Mouse (Mus musculus) kidney, adult 2 months (tissue): ENCODE data around the gene Tra2b. TPM values are rescaled to one million over a fixed set of nuclear protein-coding genes. Genes with fewer than 3 reads are reported as not detected.
"Not testable (repeated sequence)": the region's sequence is repeated elsewhere in the genome, so short reads cannot be mapped to it uniquely, and the experiment has no call there.

Source experiments
- DNase-seq: peaks from one replicate; pipeline ENCODE4 v3.0.0; 2021
- H3K27ac ChIP-seq: fragments of 200-500 bp; 2 replicates; pipeline ENCODE4 v1.5.1; 2012; ENCODE audit warnings: low read depth, low read length, control low read depth, inconsistent platforms; ENCODE audit not compliant: insufficient read depth
- H3K27me3 ChIP-seq: fragments of 200-500 bp; replicated peaks from 2 replicates; pipeline ENCODE4 v1.6.1; 2012; ENCODE audit warnings: mild to moderate bottlenecking, moderate library complexity, low read length, inconsistent platforms; ENCODE audit not compliant: control insufficient read depth, insufficient read depth
- H3K36me3 ChIP-seq: fragments of 200-500 bp; 2 replicates; pipeline ENCODE4 v1.6.1; 2012; ENCODE audit warnings: mild to moderate bottlenecking, moderate library complexity, low read length, inconsistent platforms; ENCODE audit not compliant: control insufficient read depth, insufficient read depth
- H3K4me1 ChIP-seq: fragments of 200-500 bp; 2 replicates; pipeline ENCODE4 v1.6.1; 2011; ENCODE audit warnings: low read length; ENCODE audit not compliant: control insufficient read depth, insufficient read depth
- H3K4me3 ChIP-seq: fragments of 200-500 bp; 2 replicates; pipeline ENCODE4 v1.5.1; 2011; ENCODE audit warnings: mild to moderate bottlenecking, low read depth, low read length, control low read depth; ENCODE audit not compliant: insufficient read depth
- CTCF ChIP-seq: fragments of 200-500 bp; conservative IDR thresholded peaks from 2 replicates; pipeline ENCODE4 v1.5.1; 2011; ENCODE audit warnings: low read depth, mild to moderate bottlenecking, control low read depth, low read length, moderate library complexity, mixed read lengths; ENCODE audit not compliant: insufficient read depth, insufficient read length
- POLR2A ChIP-seq: fragments of 200-500 bp; IDR thresholded peaks from one replicate; pipeline ENCODE4 v1.6.1; 2011; ENCODE audit warnings: low read depth, low read length, control low read depth
- WGBS: fragments of 180-500 bp; shearing (Covaris S2); methylation state at CpG from one replicate; pipeline ENCODE4 v1.1.7; 2018; 5-methylcytosine and 5-hydroxymethylcytosine counted together
- polyA plus RNA-seq: library from polyadenylated mRNA; depleted of rRNA; stranded (reverse); fragments of >200 nt; gene quantifications from 2 replicates; pipeline ENCODE4 v1.2.3, GENCODE M21; 2012

Gene Tra2b
- polyA plus RNA-seq, 1 experiment = 29.1 TPM

GRCm38 (mm10) chr16:22242239-22242866 is 23.5 kb downstream of the Tra2b start:
- Histone ChIP-seq H3K4me3 (no peak overlapping the region), H3K4me1 (no peaks in the 10 kb centered on the region), H3K36me3 (peaks cover 16% of the 10 kb centered on the region), H3K27me3 (no peaks in the 10 kb centered on the region), H3K27ac (no peak overlapping the region)
- no peak for DNase-seq
- WGBS = 93% methylated on average over 2 of the region's 2 CpGs
- TF ChIP-seq CTCF = no peak
- no peak for TF ChIP-seq POLR2A

- DNase-seq = peak; percentile 50
- 77% methylated on average over 6 of the region's 6 CpGs for WGBS
- Histone ChIP-seq H3K4me3 (no peak overlapping the region), H3K27me3 (no peaks in the 10 kb centered on the region), H3K4me1 (no peaks in the 10 kb centered on the region), H3K36me3 (peaks cover 13% of the 10 kb centered on the region), H3K27ac (no peak overlapping the region)
- no peak for TF ChIP-seq CTCF
- TF ChIP-seq POLR2A = no peak
These were observed 24.2 kb downstream of the Tra2b start for GRCm38 (mm10) chr16:22241376-22242238.

DNA sequence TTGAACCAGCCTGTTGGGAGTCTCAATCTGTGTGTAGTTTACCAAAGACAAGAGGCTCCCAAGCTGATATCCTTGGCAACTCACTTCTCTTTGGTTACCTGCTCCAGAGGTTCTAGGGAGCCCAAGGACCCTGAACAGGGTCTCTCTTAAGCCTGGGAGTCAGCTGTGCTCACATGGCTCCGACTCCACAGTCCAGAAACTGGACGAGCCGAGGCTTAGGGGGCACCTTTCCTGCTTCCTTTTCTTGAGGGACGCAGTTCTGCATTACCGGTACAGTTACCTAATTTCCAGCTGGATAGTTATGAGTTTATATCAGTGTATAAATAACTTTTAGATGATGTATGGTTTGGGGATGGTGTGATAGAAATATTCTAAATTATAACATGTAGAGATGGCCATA is 24.9 kb downstream of the Tra2b start:
- no peaks in the 10 kb centered on the region for H3K27me3 ChIP-seq

DNA sequence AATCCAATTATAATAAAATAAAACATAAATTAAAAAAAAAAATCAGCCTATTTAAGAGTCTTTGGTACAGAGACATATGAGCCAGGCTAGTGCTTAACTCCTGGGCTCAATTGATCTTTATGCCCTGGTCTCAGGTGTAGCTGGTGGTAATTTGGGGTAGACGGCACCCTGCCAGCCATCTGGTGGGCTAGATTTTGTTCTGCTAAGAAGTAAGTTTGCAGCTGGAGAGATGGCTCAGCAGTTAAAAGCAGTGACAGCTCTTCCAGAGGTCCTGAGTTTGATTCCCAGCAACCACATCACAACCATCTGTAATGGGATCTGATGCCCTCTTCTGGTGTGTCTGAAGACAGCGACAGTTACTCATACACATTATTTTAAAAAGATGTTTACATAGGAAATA is 25.8 kb downstream of the Tra2b start:
- DNase-seq = no peak
- Histone ChIP-seq H3K36me3 (peaks cover 10% of the 10 kb centered on the region), H3K27ac (no peak overlapping the region), H3K27me3 (no peaks in the 10 kb centered on the region), H3K4me3 (no peak overlapping the region), H3K4me1 (no peaks in the 10 kb centered on the region)
- 91% methylated on average over 2 of the region's 2 CpGs for WGBS
- no peak for TF ChIP-seq CTCF
- TF ChIP-seq POLR2A = no peak

More for the DNA sequence above, 24.9 kb downstream of the Tra2b start:
- DNase-seq = no peak
- 89% methylated on average over 5 of the region's 5 CpGs for WGBS
- peaks cover 13% of the 10 kb centered on the region for H3K36me3 ChIP-seq
- H3K27ac ChIP-seq = no peak overlapping the region
- H3K4me1 ChIP-seq = no peaks in the 10 kb centered on the region
- H3K4me3 ChIP-seq = no peak overlapping the region
- TF ChIP-seq POLR2A = no peak
- no peak for TF ChIP-seq CTCF

DNA sequence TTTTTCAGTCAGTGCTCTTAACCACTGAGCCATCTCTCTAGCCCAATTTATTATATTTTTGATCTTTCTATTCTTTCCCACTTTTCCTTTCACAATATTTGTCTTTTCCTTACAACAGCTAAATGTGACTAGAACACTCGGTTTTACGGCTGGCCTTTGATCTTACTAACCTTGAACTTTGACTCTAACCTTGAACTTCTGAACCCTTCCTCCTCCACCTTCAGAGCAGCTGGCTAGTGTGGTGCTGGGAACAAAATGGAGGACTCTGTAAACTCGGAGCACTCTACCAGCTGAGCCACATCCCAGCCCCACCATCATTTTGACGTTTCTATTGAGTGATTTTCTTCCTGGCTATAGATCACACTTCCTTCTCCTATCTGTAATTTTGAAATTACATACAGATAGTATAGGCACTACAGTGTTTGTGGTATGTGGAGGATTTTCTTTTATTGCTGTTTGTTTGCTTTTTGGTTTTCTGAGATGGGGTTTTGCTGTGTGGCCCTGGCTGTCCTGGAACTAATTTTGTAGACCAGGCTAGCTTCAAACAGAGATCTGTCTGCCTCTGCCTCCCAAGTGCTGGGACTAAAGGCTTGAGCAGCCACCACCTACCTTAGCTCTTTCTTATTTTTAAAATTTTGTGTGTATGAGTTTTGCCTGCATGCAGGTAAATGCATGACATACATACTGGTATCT is 26.7 kb downstream of the Tra2b start:
- TF ChIP-seq POLR2A (no peak), CTCF (no peak)
- H3K36me3 ChIP-seq = peaks cover 6% of the 10 kb centered on the region; the same call in 1 of the 2 replicates
- H3K27ac ChIP-seq = no peak overlapping the region
- no peaks in the 10 kb centered on the region for H3K27me3 ChIP-seq
- H3K4me1 ChIP-seq = no peaks in the 10 kb centered on the region
- DNase-seq = no peak
- H3K4me3 ChIP-seq = no peak overlapping the region
- 54% methylated on average over 4 of the region's 4 CpGs for WGBS

DNA sequence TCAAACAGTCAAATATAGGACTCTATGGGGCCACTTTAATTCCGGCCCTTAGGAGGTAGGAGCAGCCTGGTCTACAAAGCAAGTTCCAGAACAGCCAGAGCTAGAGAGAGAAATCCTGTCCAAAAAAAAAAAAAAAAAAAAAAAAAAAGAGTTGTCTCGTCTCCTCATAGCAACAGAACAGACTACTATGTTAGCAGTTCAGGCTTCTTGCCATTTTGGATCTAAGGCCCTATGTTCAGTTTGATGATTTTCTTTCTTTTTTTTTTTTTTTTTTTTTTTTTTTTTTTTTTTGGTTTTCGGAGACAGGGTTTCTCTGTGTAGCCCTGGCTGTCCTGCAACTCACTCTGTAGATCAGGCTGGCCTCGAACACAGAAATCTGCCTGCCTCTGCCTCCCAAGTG is 27.4 kb downstream of the Tra2b start:
- H3K27me3 ChIP-seq, H3K4me3 ChIP-seq, H3K27ac ChIP-seq, H3K36me3 ChIP-seq, H3K4me1 ChIP-seq, DNase-seq: not testable (repeated sequence)
- WGBS = 83% methylated on average over 4 of the region's 4 CpGs

- H3K36me3 ChIP-seq = no peaks in the 10 kb centered on the region; the same call in 1 of the 2 replicates
- no peak overlapping the region for H3K27ac ChIP-seq
- DNase-seq = no peak
- 93% methylated on average over 16 of the region's 16 CpGs for WGBS
- no peaks in the 10 kb centered on the region for H3K27me3 ChIP-seq
- no peak for TF ChIP-seq POLR2A
- 0 out of 2 replicates have a peak, but pooled peaks have one; percentile 16 for TF ChIP-seq CTCF
- H3K4me1 ChIP-seq = no peaks in the 10 kb centered on the region
- H3K4me3 ChIP-seq = no peak overlapping the region
These were observed 29.0 kb downstream of the Tra2b start for GRCm38 (mm10) chr16:22236814-22237213.
